Mouse (Mus musculus): ENCODE results near the gene Zswim7. TPM values are rescaled to one million over a fixed set of nuclear protein-coding genes. Genes with fewer than 3 reads are reported as not detected.

The Zswim7 gene
- polyA plus RNA-seq, 1 experiment: 31.8 TPM

DNA sequence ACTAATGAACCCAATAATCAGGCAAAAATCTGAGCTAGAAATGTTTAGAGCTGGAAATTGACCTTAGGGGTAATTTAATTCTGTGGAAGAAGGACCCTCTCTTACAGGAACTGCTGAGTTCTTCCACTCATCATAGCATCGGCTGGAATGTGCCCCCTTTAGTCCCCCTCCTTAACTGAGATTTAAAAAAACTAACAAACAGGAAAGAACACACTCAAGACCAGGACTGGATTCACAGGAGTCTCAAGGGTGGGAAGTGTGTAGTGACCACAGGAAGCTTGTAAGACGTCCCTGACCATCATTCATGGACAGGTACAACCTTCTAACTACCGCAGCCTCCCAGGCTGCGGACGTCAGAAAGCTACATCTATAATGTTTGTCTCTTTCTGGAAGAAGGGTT, 10.3 kb downstream of the Zswim7 start:
- no peak for DNase-seq
- Histone ChIP-seq H3K4me3 (replicated peaks; ENCODE audit: insufficient read depth, low read depth, low read length) (no peak overlapping the region), H3K27ac (ENCODE audit: insufficient read depth, low read length) (no peak overlapping the region), H3K27me3 (ENCODE audit: control insufficient read depth, insufficient read depth, low read length) (no peaks in the 10 kb centered on the region), H3K4me1 (ENCODE audit: control insufficient read depth, insufficient read depth, low read length) (no peaks in the 10 kb centered on the region)
- TF ChIP-seq CTCF (IDR thresholded peaks at IDR 0.05; ENCODE audit: borderline replicate concordance, insufficient read depth, low read depth, low read length): no peak
- TF ChIP-seq POLR2A (IDR thresholded peaks at IDR 0.05; ENCODE audit: borderline replicate concordance, insufficient read depth, low read length): no peak
- 71% methylated on average over 5 of the region's 5 CpGs for WGBS

DNA sequence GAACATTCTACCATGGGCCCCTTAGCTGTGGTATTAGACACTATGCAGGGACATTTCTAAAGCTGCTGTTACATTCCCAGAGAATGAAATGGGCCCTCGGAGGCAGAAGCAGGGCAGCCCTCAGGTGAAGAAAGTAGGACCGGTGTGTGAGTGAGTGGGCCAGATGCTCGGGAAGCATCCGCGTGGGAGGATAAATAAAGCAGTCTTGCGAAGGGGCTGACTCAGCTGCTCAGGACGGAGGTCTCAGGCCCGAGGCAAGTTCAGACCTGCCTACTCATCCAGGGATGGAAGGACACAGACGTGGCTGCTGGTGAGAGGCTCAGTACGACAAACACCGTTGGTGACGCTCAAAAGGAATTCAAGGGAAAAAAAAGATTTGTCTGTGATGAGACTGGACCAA, 12.1 kb downstream of the Zswim7 start:
- H3K4me1 ChIP-seq (ENCODE audit: control insufficient read depth, insufficient read depth, low read length): no peaks in the 10 kb centered on the region
- no peak overlapping the region for H3K4me3 ChIP-seq (replicated peaks; ENCODE audit: insufficient read depth, low read depth, low read length)
- no peaks in the 10 kb centered on the region for H3K27me3 ChIP-seq (ENCODE audit: control insufficient read depth, insufficient read depth, low read length)
- no peak overlapping the region for H3K27ac ChIP-seq (ENCODE audit: insufficient read depth, low read length)
- DNase-seq: no peak
- 80% methylated on average over 12 of the region's 12 CpGs for WGBS
- no peak for TF ChIP-seq POLR2A (IDR thresholded peaks at IDR 0.05; ENCODE audit: borderline replicate concordance, insufficient read depth, low read length)

- H3K4me1 ChIP-seq (ENCODE audit: control insufficient read depth, insufficient read depth, low read length): no peaks in the 10 kb centered on the region
- TF ChIP-seq POLR2A (IDR thresholded peaks at IDR 0.05; ENCODE audit: borderline replicate concordance, insufficient read depth, low read length): no peak
- no peak for TF ChIP-seq CTCF (IDR thresholded peaks at IDR 0.05; ENCODE audit: borderline replicate concordance, insufficient read depth, low read depth, low read length)
- H3K27ac ChIP-seq (ENCODE audit: insufficient read depth, low read length): no peak overlapping the region
- WGBS: 75% methylated on average over 8 of the region's 8 CpGs
- H3K27me3 ChIP-seq (ENCODE audit: control insufficient read depth, insufficient read depth, low read length): no peaks in the 10 kb centered on the region
- no peak overlapping the region for H3K4me3 ChIP-seq (replicated peaks; ENCODE audit: insufficient read depth, low read depth, low read length)
- DNase-seq: no peak
These were observed 12.8 kb downstream of the Zswim7 start for GRCm38 (mm10) chr11:62268381-62268780.

- no peaks in the 10 kb centered on the region for H3K4me1 ChIP-seq (ENCODE audit: control insufficient read depth, insufficient read depth, low read length)
- H3K27me3 ChIP-seq (ENCODE audit: control insufficient read depth, insufficient read depth, low read length): no peaks in the 10 kb centered on the region
- no peak for DNase-seq
- no peak overlapping the region for H3K4me3 ChIP-seq (replicated peaks; ENCODE audit: insufficient read depth, low read depth, low read length)
- H3K27ac ChIP-seq (ENCODE audit: insufficient read depth, low read length): no peak overlapping the region
- 54% methylated on average over 17 of the region's 17 CpGs for WGBS
- TF ChIP-seq CTCF (IDR thresholded peaks at IDR 0.05; ENCODE audit: borderline replicate concordance, insufficient read depth, low read depth, low read length) (no peak), POLR2A (IDR thresholded peaks at IDR 0.05; ENCODE audit: borderline replicate concordance, insufficient read depth, low read length) (no peak)
These were observed 14.5 kb downstream of the Zswim7 start for GRCm38 (mm10) chr11:62266466-62267214.

- H3K4me1 ChIP-seq (ENCODE audit: control insufficient read depth, insufficient read depth, low read length): no peaks in the 10 kb centered on the region
- no peaks in the 10 kb centered on the region for H3K27me3 ChIP-seq (ENCODE audit: control insufficient read depth, insufficient read depth, low read length)
- no peak overlapping the region for H3K27ac ChIP-seq (ENCODE audit: insufficient read depth, low read length)
- WGBS: 65% methylated on average over 7 of the region's 7 CpGs
- no peak for DNase-seq
- no peak overlapping the region for H3K4me3 ChIP-seq (replicated peaks; ENCODE audit: insufficient read depth, low read depth, low read length)
- TF ChIP-seq CTCF (IDR thresholded peaks at IDR 0.05; ENCODE audit: borderline replicate concordance, insufficient read depth, low read depth, low read length) (no peak), POLR2A (IDR thresholded peaks at IDR 0.05; ENCODE audit: borderline replicate concordance, insufficient read depth, low read length) (no peak)
These were observed 15.5 kb downstream of the Zswim7 start for GRCm38 (mm10) chr11:62265642-62266041.

- Histone ChIP-seq H3K27me3 (ENCODE audit: control insufficient read depth, insufficient read depth, low read length) (no peaks in the 10 kb centered on the region), H3K4me3 (replicated peaks; ENCODE audit: insufficient read depth, low read depth, low read length) (no peak overlapping the region), H3K4me1 (ENCODE audit: control insufficient read depth, insufficient read depth, low read length) (no peaks in the 10 kb centered on the region), H3K27ac (ENCODE audit: insufficient read depth, low read length) (no peak overlapping the region)
- WGBS: 66% methylated on average over 7 of the region's 7 CpGs
- DNase-seq: no peak
- TF ChIP-seq POLR2A (IDR thresholded peaks at IDR 0.05; ENCODE audit: borderline replicate concordance, insufficient read depth, low read length) (no peak), CTCF (IDR thresholded peaks at IDR 0.05; ENCODE audit: borderline replicate concordance, insufficient read depth, low read depth, low read length) (no peak)
These were observed 17.2 kb downstream of the Zswim7 start for GRCm38 (mm10) chr11:62264018-62264417.

- 34% methylated on average over 7 of the region's 7 CpGs for WGBS
- TF ChIP-seq CTCF (IDR thresholded peaks at IDR 0.05; ENCODE audit: borderline replicate concordance, insufficient read depth, low read depth, low read length): no peak
- no peak for TF ChIP-seq POLR2A (IDR thresholded peaks at IDR 0.05; ENCODE audit: borderline replicate concordance, insufficient read depth, low read length)
- no peak for DNase-seq
These were observed 17.6 kb downstream of the Zswim7 start for GRCm38 (mm10) chr11:62263599-62263998.

GRCm38 (mm10) chr11:62259214-62259613, 22.0 kb downstream of the Zswim7 start:
- H3K4me1 ChIP-seq (ENCODE audit: control insufficient read depth, insufficient read depth, low read length): no peaks in the 10 kb centered on the region
- TF ChIP-seq CTCF (IDR thresholded peaks at IDR 0.05; ENCODE audit: borderline replicate concordance, insufficient read depth, low read depth, low read length): no peak
- TF ChIP-seq POLR2A (IDR thresholded peaks at IDR 0.05; ENCODE audit: borderline replicate concordance, insufficient read depth, low read length): no peak
- H3K27ac ChIP-seq (ENCODE audit: insufficient read depth, low read length): no peak overlapping the region
- DNase-seq: no peak
- H3K27me3 ChIP-seq (ENCODE audit: control insufficient read depth, insufficient read depth, low read length): no peaks in the 10 kb centered on the region
- no peak overlapping the region for H3K4me3 ChIP-seq (replicated peaks; ENCODE audit: insufficient read depth, low read depth, low read length)
- WGBS: 55% methylated on average over 5 of the region's 5 CpGs

More at GRCm38 (mm10) chr11:62263599-62263998, 17.6 kb downstream of the Zswim7 start:
- Histone ChIP-seq H3K4me3 (replicated peaks; ENCODE audit: insufficient read depth, low read depth, low read length) (no peak overlapping the region), H3K27me3 (ENCODE audit: control insufficient read depth, insufficient read depth, low read length) (no peaks in the 10 kb centered on the region), H3K27ac (ENCODE audit: insufficient read depth, low read length) (no peak overlapping the region), H3K4me1 (ENCODE audit: control insufficient read depth, insufficient read depth, low read length) (no peaks in the 10 kb centered on the region)
